Mouse (Mus musculus): ENCODE results near the gene Fam71a. TPM values are rescaled to one million over a fixed set of nuclear protein-coding genes. Genes with fewer than 3 reads are reported as not detected.

Fam71a gene
- polyA plus RNA-seq, 1 experiment = not detected

- peak; percentile 41 to 73 for DNase-seq (ENCODE audit: low read depth in 1 of 2, low spot score in 2 of 2)
- WGBS = 10% methylated on average over 38 of the region's 38 CpGs
- H3K27me3 ChIP-seq (ENCODE audit: control insufficient read depth, insufficient read depth, low read length) = no peaks in the 10 kb centered on the region
- peak overlapping the region; percentile 71 for H3K27ac ChIP-seq (ENCODE audit: insufficient read depth, low read length)
- H3K4me1 ChIP-seq (ENCODE audit: control insufficient read depth, insufficient read depth, insufficient read length) = peaks cover 2% of the 10 kb centered on the region; the same call in 1 of the 2 replicates
- H3K4me3 ChIP-seq (ENCODE audit: extremely low read depth, insufficient read depth, insufficient read length) = peak overlapping the region; percentile 62
- no peaks in the 10 kb centered on the region for H3K36me3 ChIP-seq (ENCODE audit: control insufficient read depth, insufficient read depth, low read length)
- TF ChIP-seq POLR2A (IDR thresholded peaks at IDR 0.05; ENCODE audit: low read depth, low read length) = no peak
- TF ChIP-seq CTCF (IDR thresholded peaks at IDR 0.05; ENCODE audit: extremely low read depth, insufficient read depth, insufficient read length, insufficient replicate concordance) = peak; percentile 88
Measured at GRCm38 (mm10) chr1:191125811-191126638, 38.6 kb downstream of the Fam71a start.

GRCm38 (mm10) chr1:191124288-191124687 is 40.3 kb downstream of the Fam71a start:
- Histone ChIP-seq H3K36me3 (ENCODE audit: control insufficient read depth, insufficient read depth, low read length) (no peaks in the 10 kb centered on the region), H3K27me3 (ENCODE audit: control insufficient read depth, insufficient read depth, low read length) (no peaks in the 10 kb centered on the region), H3K27ac (ENCODE audit: insufficient read depth, low read length) (no peak overlapping the region), H3K4me3 (ENCODE audit: extremely low read depth, insufficient read depth, insufficient read length) (no peak overlapping the region), H3K4me1 (ENCODE audit: control insufficient read depth, insufficient read depth, insufficient read length) (peaks cover 2% of the 10 kb centered on the region; the same call in 1 of the 2 replicates)
- 64% methylated on average over 4 of the region's 4 CpGs for WGBS
- TF ChIP-seq POLR2A (IDR thresholded peaks at IDR 0.05; ENCODE audit: low read depth, low read length) (no peak), CTCF (IDR thresholded peaks at IDR 0.05; ENCODE audit: extremely low read depth, insufficient read depth, insufficient read length, insufficient replicate concordance) (no peak)
- no peak for DNase-seq (ENCODE audit: low read depth in 1 of 2, low spot score in 2 of 2)

GRCm38 (mm10) chr1:191123696-191124095 is 40.9 kb downstream of the Fam71a start:
- no peaks in the 10 kb centered on the region for H3K27me3 ChIP-seq (ENCODE audit: control insufficient read depth, insufficient read depth, low read length)
- 78% methylated on average over 2 of the region's 2 CpGs for WGBS
- no peak for DNase-seq (ENCODE audit: low read depth in 1 of 2, low spot score in 2 of 2)
- no peak overlapping the region for H3K27ac ChIP-seq (ENCODE audit: insufficient read depth, low read length)
- no peak overlapping the region for H3K4me3 ChIP-seq (ENCODE audit: extremely low read depth, insufficient read depth, insufficient read length)
- peaks cover 2% of the 10 kb centered on the region; the same call in 1 of the 2 replicates for H3K4me1 ChIP-seq (ENCODE audit: control insufficient read depth, insufficient read depth, insufficient read length)
- no peak for TF ChIP-seq CTCF (IDR thresholded peaks at IDR 0.05; ENCODE audit: extremely low read depth, insufficient read depth, insufficient read length, insufficient replicate concordance)
- TF ChIP-seq POLR2A (IDR thresholded peaks at IDR 0.05; ENCODE audit: low read depth, low read length) = no peak
- no peaks in the 10 kb centered on the region for H3K36me3 ChIP-seq (ENCODE audit: control insufficient read depth, insufficient read depth, low read length)

- DNase-seq (ENCODE audit: low read depth in 1 of 2, low spot score in 2 of 2) = no peak
- Histone ChIP-seq H3K4me1 (ENCODE audit: control insufficient read depth, insufficient read depth, insufficient read length) (peaks cover 2% of the 10 kb centered on the region; the same call in 1 of the 2 replicates), H3K36me3 (ENCODE audit: control insufficient read depth, insufficient read depth, low read length) (no peaks in the 10 kb centered on the region), H3K27me3 (ENCODE audit: control insufficient read depth, insufficient read depth, low read length) (no peaks in the 10 kb centered on the region), H3K4me3 (ENCODE audit: extremely low read depth, insufficient read depth, insufficient read length) (no peak overlapping the region), H3K27ac (ENCODE audit: insufficient read depth, low read length) (no peak overlapping the region)
- 46% methylated on average over 3 of the region's 3 CpGs for WGBS
- TF ChIP-seq CTCF (IDR thresholded peaks at IDR 0.05; ENCODE audit: extremely low read depth, insufficient read depth, insufficient read length, insufficient replicate concordance) (no peak), POLR2A (IDR thresholded peaks at IDR 0.05; ENCODE audit: low read depth, low read length) (no peak)
Measured at GRCm38 (mm10) chr1:191122744-191123143, 41.9 kb downstream of the Fam71a start.

GRCm38 (mm10) chr1:191115514-191116238 is 48.9 kb downstream of the Fam71a start:
- no peak for DNase-seq (ENCODE audit: low read depth in 1 of 2, low spot score in 2 of 2)
- 80% methylated on average over 11 of the region's 11 CpGs for WGBS
- TF ChIP-seq CTCF (IDR thresholded peaks at IDR 0.05; ENCODE audit: extremely low read depth, insufficient read depth, insufficient read length, insufficient replicate concordance) = no peak
- TF ChIP-seq POLR2A (IDR thresholded peaks at IDR 0.05; ENCODE audit: low read depth, low read length) = no peak
- Histone ChIP-seq H3K4me1 (ENCODE audit: control insufficient read depth, insufficient read depth, insufficient read length) (peaks cover 9% of the 10 kb centered on the region; the same call in 1 of the 2 replicates), H3K4me3 (ENCODE audit: extremely low read depth, insufficient read depth, insufficient read length) (no peak overlapping the region; the same call in 1 of the 2 replicates), H3K36me3 (ENCODE audit: control insufficient read depth, insufficient read depth, low read length) (no peaks in the 10 kb centered on the region), H3K27me3 (ENCODE audit: control insufficient read depth, insufficient read depth, low read length) (no peaks in the 10 kb centered on the region), H3K27ac (ENCODE audit: insufficient read depth, low read length) (peak overlapping the region; percentile 24)

- Histone ChIP-seq H3K4me3 (ENCODE audit: extremely low read depth, insufficient read depth, insufficient read length) (no peak overlapping the region), H3K27me3 (ENCODE audit: control insufficient read depth, insufficient read depth, low read length) (no peaks in the 10 kb centered on the region), H3K4me1 (ENCODE audit: control insufficient read depth, insufficient read depth, insufficient read length) (peaks cover 16% of the 10 kb centered on the region; the same call in 1 of the 2 replicates), H3K36me3 (ENCODE audit: control insufficient read depth, insufficient read depth, low read length) (no peaks in the 10 kb centered on the region), H3K27ac (ENCODE audit: insufficient read depth, low read length) (peak overlapping the region; percentile 24)
- WGBS = 35% methylated on average over 7 of the region's 7 CpGs
- DNase-seq (ENCODE audit: low read depth in 1 of 2, low spot score in 2 of 2) = no peak
- TF ChIP-seq POLR2A (IDR thresholded peaks at IDR 0.05; ENCODE audit: low read depth, low read length) (no peak), CTCF (IDR thresholded peaks at IDR 0.05; ENCODE audit: extremely low read depth, insufficient read depth, insufficient read length, insufficient replicate concordance) (no peak)
Measured at GRCm38 (mm10) chr1:191114868-191115267, 49.7 kb downstream of the Fam71a start.

Other genes starting within 250 kb of the Fam71a start
- gene Angel2, start 239.7 kb downstream of the Fam71a start, polyA plus RNA-seq (2012; rRNA removed) = 20.2 and 20.5 TPM in 2 replicates
- gene Vash2, start 185.5 kb downstream of the Fam71a start, polyA plus RNA-seq (2012; rRNA removed) = 0.56 and 1.2 TPM in 2 replicates
- gene Flvcr1, start 138.7 kb downstream of the Fam71a start, polyA plus RNA-seq (2012; rRNA removed) = 15.6 and 26.4 TPM in 2 replicates
- gene Spata45, start 128.2 kb downstream of the Fam71a start, polyA plus RNA-seq (2012; rRNA removed) = not detected in 2 replicates
- 2.2 and 2.6 TPM in 2 replicates for gene Tatdn3, start 101.9 kb downstream of the Fam71a start, polyA plus RNA-seq (2012; rRNA removed)
- 1.4 and 3.5 TPM in 2 replicates for gene Nsl1, start 101.8 kb downstream of the Fam71a start, polyA plus RNA-seq (2012; rRNA removed)
- 22.7 and 30.7 TPM in 2 replicates for gene Batf3, start 67.0 kb downstream of the Fam71a start, polyA plus RNA-seq (2012; rRNA removed)
- gene Atf3, start 53.2 kb upstream of the Fam71a start, polyA plus RNA-seq (2012; rRNA removed) = 1.6 and 2.3 TPM in 2 replicates
- 51.4 and 59.6 TPM in 2 replicates for gene Nenf, start 153.4 kb upstream of the Fam71a start, polyA plus RNA-seq (2012; rRNA removed)
- gene Tmem206, start 161.1 kb upstream of the Fam71a start, polyA plus RNA-seq (2012; rRNA removed) = 12.4 and 14.9 TPM in 2 replicates
- gene Ppp2r5a, start 238.5 kb upstream of the Fam71a start, polyA plus RNA-seq (2012; rRNA removed) = 49.2 and 65.2 TPM in 2 replicates